Mouse (Mus musculus): ENCODE results near the gene Crim1. TPM values are rescaled to one million over a fixed set of nuclear protein-coding genes. Genes with fewer than 3 reads are reported as not detected.

Gene Crim1
- 0.63 and 0.96 TPM in 2 replicates for polyA plus RNA-seq (2015; fragmentation: Nextera tagmentation; extraction: Ambion mirVana)

DNA sequence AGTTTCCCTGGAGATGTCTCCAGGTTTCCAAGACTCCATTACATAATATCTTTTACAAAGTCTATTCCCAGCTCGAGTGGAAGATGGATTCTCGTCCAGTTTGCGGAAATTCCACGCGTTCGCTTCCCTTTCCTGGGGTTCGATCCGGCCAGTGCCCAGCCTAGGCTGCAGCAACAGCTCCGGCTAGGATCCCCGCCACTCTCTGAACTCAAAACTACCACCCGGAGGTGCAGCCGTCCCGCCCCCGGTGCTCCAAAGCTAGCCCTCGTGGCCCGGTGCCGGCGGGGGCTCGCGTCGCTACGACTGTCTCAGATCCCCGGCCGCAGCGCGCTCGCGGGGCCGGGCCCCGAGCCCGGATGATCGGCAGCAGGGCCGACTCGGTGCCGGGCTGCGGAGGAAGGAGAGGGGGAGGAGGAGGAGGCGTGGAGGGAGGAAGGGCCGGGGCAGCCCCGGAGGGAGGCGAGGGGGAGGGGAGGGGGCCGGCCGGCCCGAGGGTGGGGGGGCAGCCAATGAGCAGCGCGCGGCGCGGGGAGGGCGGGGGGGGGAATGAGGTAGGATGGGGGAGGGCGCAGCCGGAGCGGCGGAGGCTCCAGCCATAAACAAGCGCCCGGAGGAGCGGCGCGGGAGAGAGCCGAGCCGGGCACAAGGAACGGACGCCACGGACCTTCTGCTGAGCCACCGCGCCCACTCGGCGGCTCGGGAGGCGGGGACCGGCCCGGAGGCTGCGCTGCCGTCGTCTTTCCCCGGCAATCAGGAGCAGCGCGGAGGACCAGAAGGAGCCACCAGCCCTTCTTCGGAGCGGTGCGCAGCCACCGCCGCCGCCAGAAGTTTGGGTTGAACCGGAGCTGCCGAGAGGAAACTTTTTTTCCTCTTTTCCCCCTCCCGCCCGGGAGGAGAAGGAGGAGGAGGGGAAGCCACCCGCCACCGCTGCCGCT lies at the start of gene Crim1:
Gene Crim1 (plus strand): TSS at position 623 of the 935 bp plus-strand sequence.
- Histone ChIP-seq H3K4me1 (replicated peaks) (peaks cover 34% of the 10 kb centered on the region), H3K36me3 (replicated peaks) (no peaks in the 10 kb centered on the region), H3K9ac (peak within 1 kb of the TSS; percentile 58), H3K27me3 (peaks cover 57% of the 10 kb centered on the region), H3K4me3 (replicated peaks) (peak within 1 kb of the TSS; percentile 66), H3K9me3 (replicated peaks) (no peaks in the 10 kb centered on the region), H3K27ac (replicated peaks) (peak within 1 kb of the TSS; percentile 38; the same call in 1 of the 2 replicates), H3K4me2 (peak within 1 kb of the TSS; percentile 96)
- ATAC-seq (ENCODE audit: insufficient read depth), result peak; percentile 74
- under 1% methylated on average over 79 of the region's 90 CpGs for WGBS (ENCODE audit: insufficient replicate concordance)

DNA sequence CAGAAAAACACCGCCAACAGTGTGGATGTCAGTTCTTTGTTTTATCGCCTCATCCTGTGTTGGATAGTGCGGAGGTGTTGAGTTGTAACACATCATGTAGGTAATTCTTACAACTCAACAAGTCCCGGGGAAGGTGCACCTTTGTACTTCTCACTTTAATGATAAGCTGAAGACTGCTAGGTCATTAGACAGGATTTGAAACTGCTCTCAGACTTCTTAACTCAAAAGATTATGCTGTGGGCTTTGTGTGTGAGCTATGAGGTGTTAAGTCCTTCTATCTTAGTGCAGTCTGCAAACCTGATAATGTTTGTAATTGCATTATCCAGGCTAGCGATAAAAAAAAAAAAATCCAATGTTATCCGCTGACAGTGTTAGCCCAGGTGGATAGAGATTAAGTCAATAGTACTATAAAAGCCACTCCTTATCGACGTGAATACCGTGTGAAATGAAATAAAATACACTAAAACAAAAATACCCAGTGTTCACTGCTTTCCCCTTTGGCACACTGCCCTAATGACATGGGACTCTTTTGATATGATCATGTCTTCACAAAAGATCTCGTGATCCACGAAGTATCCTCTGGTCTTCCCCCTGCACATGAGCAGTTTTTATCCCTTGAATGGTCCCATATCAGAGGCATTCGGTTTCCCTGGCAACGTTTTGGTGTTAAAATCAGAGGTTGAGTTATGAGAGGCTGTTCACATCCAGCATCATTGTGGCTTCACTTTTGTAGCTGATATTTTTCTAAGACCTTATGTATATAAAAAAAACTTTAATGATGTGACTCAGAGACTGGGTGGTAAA lies 48.4 kb upstream of the Crim1 start:
- H3K4me1 ChIP-seq (replicated peaks), result no peaks in the 10 kb centered on the region
- H3K9ac ChIP-seq, result no peak overlapping the region
- WGBS (ENCODE audit: insufficient replicate concordance), result 68% methylated on average over 13 of the region's 13 CpGs
- H3K4me2 ChIP-seq, result no peak overlapping the region
- no peaks in the 10 kb centered on the region for H3K36me3 ChIP-seq (replicated peaks)
- no peaks in the 10 kb centered on the region for H3K9me3 ChIP-seq (replicated peaks)
- no peak overlapping the region for H3K4me3 ChIP-seq (replicated peaks)
- no peaks in the 10 kb centered on the region for H3K27me3 ChIP-seq
- H3K27ac ChIP-seq (replicated peaks), result no peak overlapping the region
- no peak for ATAC-seq (ENCODE audit: insufficient read depth)

DNA sequence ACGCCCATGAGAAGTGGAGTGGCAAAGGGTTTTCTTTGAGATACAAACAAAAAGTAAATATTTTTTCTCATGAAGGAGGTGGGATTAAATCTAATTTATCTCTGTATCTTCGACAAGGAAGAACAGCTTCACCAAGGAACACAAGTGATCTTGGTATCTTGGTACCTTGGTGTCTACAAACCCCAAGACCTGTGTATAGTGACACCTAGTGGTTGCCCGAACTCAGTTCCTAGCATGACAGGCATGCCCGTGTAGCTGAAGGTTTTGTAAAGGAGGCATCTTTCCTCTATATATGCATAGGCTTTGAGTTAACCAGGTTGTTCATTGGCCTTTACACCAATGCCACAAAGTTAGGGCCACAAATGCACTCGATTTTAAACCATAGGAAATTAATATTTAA lies 36.8 kb upstream of the Crim1 start:
- WGBS (ENCODE audit: insufficient replicate concordance), result 15% methylated on average over 5 of the region's 5 CpGs

DNA sequence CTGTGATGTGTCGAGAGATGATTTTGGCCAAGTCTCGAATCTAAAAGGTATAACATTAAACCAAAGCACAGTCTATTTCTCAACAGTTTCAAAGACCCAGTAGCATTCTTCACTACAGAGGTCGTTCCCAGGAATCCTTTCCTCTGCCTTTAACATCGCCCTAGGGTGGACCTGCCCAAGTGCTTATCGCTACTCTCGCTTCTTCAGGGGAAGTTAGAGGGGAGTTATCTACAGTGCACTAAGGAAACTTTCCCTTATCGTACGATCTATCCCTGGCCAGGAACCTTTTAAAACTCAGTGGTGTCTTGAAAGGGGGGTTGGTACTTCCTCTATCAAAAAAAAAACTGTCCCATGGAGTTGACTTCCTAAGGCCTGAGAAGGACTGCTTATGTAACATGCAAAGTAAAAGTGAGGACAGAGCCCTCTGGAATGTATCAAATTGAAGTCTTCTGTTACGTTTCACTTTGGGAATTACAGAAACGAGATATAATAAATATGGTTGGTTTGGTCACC lies 36.3 kb upstream of the Crim1 start:
- Histone ChIP-seq H3K9me3 (replicated peaks) (no peaks in the 10 kb centered on the region), H3K4me3 (replicated peaks) (no peak overlapping the region), H3K4me1 (replicated peaks) (peaks cover 6% of the 10 kb centered on the region; the same call in 1 of the 2 replicates), H3K4me2 (no peak overlapping the region), H3K9ac (no peak overlapping the region), H3K27me3 (no peaks in the 10 kb centered on the region), H3K36me3 (replicated peaks) (no peaks in the 10 kb centered on the region), H3K27ac (replicated peaks) (no peak overlapping the region)
- no peak for ATAC-seq (ENCODE audit: insufficient read depth)
- 31% methylated on average over 10 of the region's 10 CpGs for WGBS (ENCODE audit: insufficient replicate concordance)

More for the DNA sequence above, 36.8 kb upstream of the Crim1 start:
- Histone ChIP-seq H3K4me2 (no peak overlapping the region), H3K4me1 (replicated peaks) (peaks cover 6% of the 10 kb centered on the region; the same call in 1 of the 2 replicates), H3K9ac (no peak overlapping the region), H3K27me3 (no peaks in the 10 kb centered on the region), H3K27ac (replicated peaks) (no peak overlapping the region), H3K36me3 (replicated peaks) (no peaks in the 10 kb centered on the region), H3K4me3 (replicated peaks) (no peak overlapping the region), H3K9me3 (replicated peaks) (no peaks in the 10 kb centered on the region)
- no peak for ATAC-seq (ENCODE audit: insufficient read depth)

GRCm38 (mm10) chr17:78165855-78166254 lies 34.2 kb upstream of the Crim1 start:
- peaks cover 6% of the 10 kb centered on the region; the same call in 1 of the 2 replicates for H3K4me1 ChIP-seq (replicated peaks)
- H3K27me3 ChIP-seq, result no peaks in the 10 kb centered on the region
- no peak overlapping the region for H3K4me3 ChIP-seq (replicated peaks)
- no peak overlapping the region for H3K4me2 ChIP-seq
- no peak overlapping the region for H3K27ac ChIP-seq (replicated peaks)
- ATAC-seq (ENCODE audit: insufficient read depth), result no peak
- no peaks in the 10 kb centered on the region for H3K9me3 ChIP-seq (replicated peaks)
- H3K9ac ChIP-seq, result no peak overlapping the region
- no peaks in the 10 kb centered on the region for H3K36me3 ChIP-seq (replicated peaks)

DNA sequence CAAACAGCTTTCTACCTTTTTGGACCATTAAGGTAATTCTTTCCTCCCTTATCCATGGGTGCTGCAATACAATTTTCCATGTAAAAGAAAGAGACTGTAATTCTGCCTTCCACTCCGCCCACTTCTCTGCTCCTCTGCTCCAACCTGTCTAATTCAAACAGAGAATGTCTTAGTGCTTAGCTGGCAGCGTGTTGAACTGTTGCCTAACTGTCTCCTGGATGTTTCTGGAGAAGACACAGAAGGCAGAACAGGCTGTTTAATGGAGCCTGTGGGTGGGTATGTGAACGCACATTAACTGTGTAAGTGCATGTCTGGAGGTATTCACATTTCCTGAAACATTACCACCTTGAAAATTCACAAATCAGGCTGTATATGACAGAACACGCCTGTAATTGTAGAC lies 33.5 kb upstream of the Crim1 start:
- 51% methylated on average over 4 of the region's 4 CpGs for WGBS (ENCODE audit: insufficient replicate concordance)
- Histone ChIP-seq H3K36me3 (replicated peaks) (no peaks in the 10 kb centered on the region), H3K27me3 (no peaks in the 10 kb centered on the region), H3K9ac (no peak overlapping the region), H3K4me1 (replicated peaks) (peaks cover 6% of the 10 kb centered on the region; the same call in 1 of the 2 replicates), H3K27ac (replicated peaks) (no peak overlapping the region), H3K9me3 (replicated peaks) (no peaks in the 10 kb centered on the region), H3K4me3 (replicated peaks) (no peak overlapping the region), H3K4me2 (no peak overlapping the region)
- no peak for ATAC-seq (ENCODE audit: insufficient read depth)

GRCm38 (mm10) chr17:78172371-78172770 lies 27.7 kb upstream of the Crim1 start:
- WGBS (ENCODE audit: insufficient replicate concordance), result 39% methylated on average over 2 of the region's 2 CpGs
- H3K36me3 ChIP-seq (replicated peaks), result no peaks in the 10 kb centered on the region
- H3K9ac ChIP-seq, result no peak overlapping the region

GRCm38 (mm10) chr17:78180766-78181165 lies 19.3 kb upstream of the Crim1 start:
- WGBS (ENCODE audit: insufficient replicate concordance), result 76% methylated on average over 6 of the region's 6 CpGs
- H3K4me3 ChIP-seq (replicated peaks), result no peak overlapping the region
- no peak for ATAC-seq (ENCODE audit: insufficient read depth)

More at GRCm38 (mm10) chr17:78172371-78172770, 27.7 kb upstream of the Crim1 start:
- ATAC-seq (ENCODE audit: insufficient read depth), result no peak
- H3K4me2 ChIP-seq, result no peak overlapping the region
- no peaks in the 10 kb centered on the region for H3K9me3 ChIP-seq (replicated peaks)
- no peak overlapping the region for H3K4me3 ChIP-seq (replicated peaks)
- H3K4me1 ChIP-seq (replicated peaks), result no peaks in the 10 kb centered on the region
- no peaks in the 10 kb centered on the region for H3K27me3 ChIP-seq
- no peak overlapping the region for H3K27ac ChIP-seq (replicated peaks)

GRCm38 (mm10) chr17:78196184-78196583 lies 3.9 kb upstream of the Crim1 start:
- no peak for ATAC-seq (ENCODE audit: insufficient read depth)
- H3K9me3 ChIP-seq (replicated peaks), result no peaks in the 10 kb centered on the region
- H3K4me2 ChIP-seq, result no peak overlapping the region
- peaks cover 23% of the 10 kb centered on the region for H3K4me1 ChIP-seq (replicated peaks)
- H3K9ac ChIP-seq, result no peak overlapping the region
- no peaks in the 10 kb centered on the region for H3K36me3 ChIP-seq (replicated peaks)
- H3K4me3 ChIP-seq (replicated peaks), result no peak overlapping the region
- peaks cover 32% of the 10 kb centered on the region for H3K27me3 ChIP-seq
- 74% methylated on average over 5 of the region's 5 CpGs for WGBS (ENCODE audit: insufficient replicate concordance)
- H3K27ac ChIP-seq (replicated peaks), result no peak overlapping the region

More at GRCm38 (mm10) chr17:78180766-78181165, 19.3 kb upstream of the Crim1 start:
- Histone ChIP-seq H3K4me1 (replicated peaks) (no peaks in the 10 kb centered on the region), H3K27ac (replicated peaks) (no peak overlapping the region), H3K9ac (no peak overlapping the region), H3K36me3 (replicated peaks) (no peaks in the 10 kb centered on the region), H3K27me3 (no peaks in the 10 kb centered on the region), H3K9me3 (replicated peaks) (no peaks in the 10 kb centered on the region), H3K4me2 (no peak overlapping the region)

DNA sequence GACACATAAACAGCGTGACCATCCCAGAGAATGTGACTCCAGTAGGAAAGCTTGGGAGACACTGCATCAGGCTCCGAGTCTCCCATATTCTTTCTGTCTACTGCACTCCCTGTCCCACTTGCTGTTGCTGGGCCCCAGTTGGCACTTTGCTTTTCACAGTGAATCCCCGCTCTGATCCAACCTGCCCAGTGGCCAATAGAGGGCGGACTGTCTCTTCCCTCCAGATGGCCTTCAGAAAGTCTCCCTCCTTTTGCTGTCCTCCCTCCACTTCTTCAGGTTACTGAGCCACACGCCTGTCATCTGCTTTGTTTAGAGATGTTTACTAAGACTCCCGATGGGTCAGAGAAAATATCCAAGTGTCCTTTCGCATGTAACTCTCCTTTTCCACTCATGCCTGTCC lies 2.9 kb upstream of the Crim1 start:
- H3K4me1 ChIP-seq (replicated peaks), result peaks cover 33% of the 10 kb centered on the region
- WGBS (ENCODE audit: insufficient replicate concordance), result 18% methylated on average over 7 of the region's 7 CpGs
- H3K4me3 ChIP-seq (replicated peaks), result no peak overlapping the region
- no peak overlapping the region for H3K9ac ChIP-seq
- no peak overlapping the region for H3K27ac ChIP-seq (replicated peaks)
- H3K36me3 ChIP-seq (replicated peaks), result no peaks in the 10 kb centered on the region
- H3K9me3 ChIP-seq (replicated peaks), result no peaks in the 10 kb centered on the region
- H3K4me2 ChIP-seq, result no peak overlapping the region
- no peak for ATAC-seq (ENCODE audit: insufficient read depth)
- H3K27me3 ChIP-seq, result peaks cover 41% of the 10 kb centered on the region

DNA sequence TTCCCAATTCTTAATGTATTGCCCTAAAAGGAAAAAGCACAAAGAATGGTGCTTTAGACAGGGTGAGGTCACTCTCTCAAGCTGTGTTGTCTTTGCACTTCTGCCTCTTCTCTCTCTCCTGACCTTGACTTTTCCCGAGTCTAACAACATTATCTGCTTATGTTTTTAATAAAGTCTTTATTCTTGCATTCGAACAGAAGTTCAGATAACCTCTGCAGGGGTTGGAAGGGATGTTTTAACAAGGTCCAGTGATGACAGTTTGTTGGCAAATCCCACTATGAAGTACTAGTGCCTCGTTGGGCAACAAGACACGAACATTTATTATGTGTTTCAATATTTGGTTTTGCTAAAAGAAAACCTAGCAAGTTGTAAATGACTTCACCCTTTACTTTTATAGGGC lies 1.9 kb upstream of the Crim1 start:
- 63% methylated on average over 4 of the region's 4 CpGs for WGBS (ENCODE audit: insufficient replicate concordance)
- ATAC-seq (ENCODE audit: insufficient read depth), result no peak
- H3K4me1 ChIP-seq (replicated peaks), result peaks cover 34% of the 10 kb centered on the region
- H3K9ac ChIP-seq, result no peak overlapping the region
- peaks cover 51% of the 10 kb centered on the region for H3K27me3 ChIP-seq
- H3K36me3 ChIP-seq (replicated peaks), result no peaks in the 10 kb centered on the region
- no peak overlapping the region for H3K27ac ChIP-seq (replicated peaks)
- H3K4me3 ChIP-seq (replicated peaks), result no peak overlapping the region
- H3K4me2 ChIP-seq, result no peak overlapping the region
- no peaks in the 10 kb centered on the region for H3K9me3 ChIP-seq (replicated peaks)
